Mouse (Mus musculus) cerebellum, adult 9-11 months (tissue): ENCODE measurements around the gene Gldn.

Experiments
- DNase-seq: peaks from one replicate; pipeline ENCODE4 v3.0.0; 2022

The Gldn gene

DNA sequence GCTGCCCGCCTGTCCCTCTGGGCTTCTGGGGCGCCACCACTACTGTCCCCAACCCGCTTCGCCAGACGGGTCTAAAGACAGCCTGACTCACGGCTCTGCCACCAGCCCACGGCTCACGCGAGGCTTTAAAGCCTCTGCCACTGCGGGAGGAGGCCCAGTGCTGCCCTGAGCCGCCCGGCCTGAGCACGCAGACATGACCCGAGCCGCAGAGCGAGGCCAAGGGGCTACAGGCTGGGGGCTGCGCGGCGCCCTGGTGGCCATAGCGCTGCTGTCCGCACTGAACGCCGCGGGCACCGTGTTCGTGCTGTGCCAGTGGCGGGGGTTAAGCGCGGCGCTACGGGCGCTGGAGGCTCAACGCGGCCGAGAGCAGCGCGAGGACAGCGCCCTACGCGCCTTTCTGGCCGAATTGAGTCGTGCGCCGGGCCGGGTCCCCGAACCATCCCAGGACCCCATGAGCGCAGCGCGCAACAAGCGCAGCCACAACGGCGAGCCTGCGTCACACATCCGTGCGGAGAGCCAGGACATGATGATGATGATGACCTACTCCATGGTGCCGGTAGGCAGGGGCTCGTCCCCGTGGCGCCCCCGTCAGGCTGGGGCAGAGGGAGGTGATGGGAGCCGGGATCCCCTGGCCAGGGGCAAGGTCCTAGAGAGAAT, at the start of gene Gldn:
Gene Gldn (plus strand): TSS at position 156 of the 657 bp plus-strand sequence.
- DNase-seq: no peak

DNA sequence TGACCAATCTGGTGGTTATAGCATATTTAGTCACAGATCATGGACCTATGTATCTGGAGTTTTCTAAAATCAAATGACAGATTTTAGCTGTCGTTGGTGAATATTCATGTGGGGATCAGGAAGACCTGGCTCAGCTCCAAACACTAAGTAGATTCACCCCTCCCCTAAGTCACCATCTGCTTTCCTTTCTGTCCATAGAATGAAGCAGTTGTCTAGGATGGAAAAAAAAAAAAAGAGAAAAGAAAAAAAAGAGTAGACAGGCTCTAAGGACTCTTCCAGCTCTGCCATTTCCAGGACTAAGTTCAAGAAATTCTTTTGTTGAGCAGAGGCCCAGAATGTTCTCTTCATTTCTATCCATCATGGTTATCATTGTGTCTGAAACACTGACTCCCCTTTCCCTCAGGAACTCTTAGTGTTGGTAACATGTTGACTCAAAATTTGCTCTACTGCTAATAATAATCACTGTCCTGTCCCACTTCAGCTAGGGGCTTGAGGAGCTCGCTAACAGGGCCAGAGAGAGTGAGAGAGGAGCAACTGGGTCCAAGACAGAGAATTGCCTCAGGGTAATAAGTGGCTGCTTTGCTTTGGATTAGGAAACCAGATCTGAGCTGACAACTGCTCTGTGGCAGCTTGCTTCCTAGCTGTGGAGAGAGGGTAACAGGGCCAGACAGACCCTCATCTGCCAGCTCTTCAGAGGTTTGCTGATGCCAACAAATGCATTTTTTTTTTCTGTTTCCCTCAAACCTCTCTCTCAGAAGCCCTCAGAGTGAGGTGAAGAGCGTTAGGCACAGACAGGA, 41.2 kb upstream of the Gldn start:
- DNase-seq: no peak

DNA sequence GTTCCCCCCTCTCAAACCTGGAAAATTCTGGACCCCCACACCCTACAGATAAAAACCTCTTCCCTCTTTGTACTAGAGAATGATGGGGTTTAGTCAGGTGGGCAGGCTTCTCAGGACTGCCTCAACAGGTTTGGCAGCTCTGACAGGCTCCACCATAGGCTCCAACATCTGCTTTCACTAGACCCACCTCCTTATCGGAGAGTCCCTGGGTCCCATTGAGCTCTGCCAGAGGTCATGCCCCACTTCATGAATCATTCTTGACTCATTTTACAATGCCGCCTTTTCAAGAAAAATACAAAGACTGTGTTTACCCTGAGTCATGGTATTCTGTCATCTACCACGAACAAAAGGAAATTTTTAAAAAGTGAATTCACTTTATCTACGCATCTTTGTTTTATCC, 21.5 kb upstream of the Gldn start:
- DNase-seq: no peak

DNA sequence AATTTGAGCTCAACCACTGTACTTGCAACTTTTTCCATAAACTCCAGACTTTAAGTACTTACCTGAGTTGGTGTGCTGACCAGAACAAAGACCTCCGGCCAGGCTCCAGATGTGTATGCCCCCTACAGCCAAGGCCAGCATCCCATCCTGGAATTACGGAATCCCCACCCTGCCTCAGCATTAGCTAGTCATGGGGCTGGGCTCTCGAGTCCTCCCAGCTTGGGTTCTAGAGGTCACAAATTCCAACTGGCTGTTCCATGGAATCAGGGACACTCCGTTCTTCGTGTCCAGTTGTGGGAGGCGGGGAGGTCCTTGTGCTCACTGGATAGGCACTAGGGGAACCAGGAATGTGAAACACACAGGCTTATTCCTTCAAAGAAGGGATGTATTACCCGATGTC, 18.3 kb upstream of the Gldn start, which contains the start of gene Cyp19a1:
Gene Cyp19a1 (minus strand): TSS at position 101 of the 400 bp plus-strand sequence.
- DNase-seq: no peak

DNA sequence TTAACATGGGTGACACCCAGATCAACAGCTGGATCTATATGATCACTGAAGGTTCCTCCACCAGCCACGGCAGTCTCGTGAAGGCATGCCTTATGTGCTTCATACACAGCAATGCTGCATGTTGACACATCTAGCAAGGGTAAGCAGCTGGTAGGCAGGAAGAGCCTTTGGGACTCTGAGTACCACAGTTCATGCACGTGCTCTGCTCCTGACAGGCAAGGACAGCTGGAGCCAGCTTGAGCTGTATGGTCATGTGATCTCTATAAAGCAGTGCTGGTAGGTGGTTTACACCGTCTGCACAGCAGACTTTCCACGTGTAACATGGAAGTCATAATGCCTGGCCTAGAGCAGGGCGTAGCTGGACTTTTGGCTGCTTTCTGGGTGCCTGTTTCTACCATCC, 16.3 kb upstream of the Gldn start:
- no peak for DNase-seq

DNA sequence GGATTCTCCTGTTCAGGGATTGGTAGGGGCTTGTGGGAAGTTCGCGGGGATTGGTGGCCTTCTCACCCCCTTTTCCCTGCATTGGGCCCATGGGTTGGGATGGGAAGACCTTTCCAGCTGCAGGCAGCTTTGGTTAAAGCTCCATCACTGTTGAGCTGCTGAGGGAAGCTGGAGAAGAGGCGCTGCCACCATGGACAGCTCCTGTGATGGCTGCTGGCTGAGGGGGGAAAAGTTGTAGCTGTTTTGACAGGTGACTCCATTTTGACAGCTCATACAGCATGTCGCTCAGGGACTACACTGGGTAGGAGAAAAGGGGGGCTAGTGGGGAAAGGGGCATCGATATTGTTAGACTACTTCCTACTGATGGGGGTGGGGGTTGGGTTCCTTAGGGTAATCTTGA, 15.4 kb upstream of the Gldn start:
- DNase-seq: no peak

DNA sequence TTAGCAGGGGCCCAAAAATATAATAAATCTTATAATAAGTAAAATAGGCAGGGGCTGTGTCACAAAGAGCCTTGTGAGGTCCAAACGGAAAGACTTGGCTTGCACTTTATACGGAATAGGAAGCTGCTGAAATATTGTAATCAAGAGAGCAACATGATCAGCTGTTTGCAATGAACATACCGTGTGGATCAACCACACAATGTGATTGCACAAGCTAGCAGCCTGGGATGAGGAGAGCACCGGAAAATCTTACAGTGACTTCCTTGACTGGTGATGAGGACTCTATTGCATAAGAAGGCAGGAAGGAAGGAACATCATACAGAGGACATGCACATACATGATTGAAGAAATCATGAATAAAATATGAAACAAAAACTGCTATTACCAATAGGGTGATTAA, 11.0 kb upstream of the Gldn start:
- DNase-seq: no peak

DNA sequence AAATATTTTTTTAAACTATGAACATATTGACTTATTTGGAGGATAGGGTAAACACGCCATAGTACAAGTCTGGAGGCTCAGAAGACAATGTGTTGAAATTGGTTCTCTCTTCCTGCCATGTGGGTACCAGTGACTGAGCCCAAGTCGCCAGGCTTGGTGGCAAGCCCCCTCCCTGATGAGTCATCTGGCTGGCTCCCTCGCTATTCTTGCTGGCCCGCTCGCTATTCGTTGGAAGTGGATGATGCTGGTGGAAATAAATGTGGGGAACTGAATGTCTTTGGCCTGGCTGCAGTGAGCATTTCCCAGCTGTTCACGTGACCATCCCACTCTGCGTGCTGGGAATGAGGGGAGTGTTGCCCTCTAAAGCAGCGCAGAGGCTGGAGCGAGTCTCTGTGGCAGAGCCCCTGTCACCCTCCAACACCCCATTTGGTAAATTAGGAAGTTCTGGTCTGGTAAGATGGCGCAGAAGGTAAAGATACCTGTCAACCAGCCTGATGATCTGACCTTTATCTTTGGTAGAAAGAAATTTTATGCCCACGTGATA, 7.2 kb upstream of the Gldn start:
- no peak for DNase-seq

DNA sequence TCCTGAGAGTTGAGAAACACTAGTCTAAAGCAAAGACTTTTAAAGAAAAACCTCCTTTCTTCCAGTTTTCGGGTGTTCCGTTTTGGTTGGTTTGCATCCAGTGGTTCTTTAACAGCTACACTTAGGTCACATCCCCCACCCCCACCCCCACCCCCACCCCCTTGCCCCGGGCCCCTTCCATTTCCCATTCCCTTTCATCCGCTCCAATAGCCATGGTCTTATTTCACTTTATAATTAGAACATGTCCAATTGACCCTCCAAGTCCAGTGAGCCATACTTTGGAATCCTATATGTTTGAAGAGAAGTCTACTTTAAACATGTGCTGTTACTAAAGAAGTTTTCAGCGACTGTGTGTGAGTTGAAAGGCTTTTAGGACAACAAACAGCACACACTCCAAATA, 1.5 kb downstream of the Gldn start:
- no peak for DNase-seq

DNA sequence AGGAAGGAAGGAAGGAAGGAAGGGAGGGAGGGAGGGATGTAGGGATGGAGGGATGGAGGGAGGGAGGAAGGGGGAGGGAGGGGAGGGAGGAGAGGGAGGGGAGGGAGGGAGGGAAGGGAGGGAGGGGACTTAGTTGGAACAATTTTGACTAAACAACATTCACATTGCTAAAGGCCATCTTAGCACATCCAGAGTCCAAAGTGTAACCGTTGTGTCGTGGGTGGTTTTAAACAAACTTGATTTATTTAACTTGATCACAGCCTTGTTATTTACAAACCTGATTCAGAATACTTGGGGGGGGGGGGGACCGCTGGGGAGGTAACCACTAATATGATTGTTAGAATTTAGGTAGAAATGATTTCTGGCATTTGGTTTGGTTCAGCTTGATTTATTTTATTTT, 13.1 kb downstream of the Gldn start:
- no peak for DNase-seq

DNA sequence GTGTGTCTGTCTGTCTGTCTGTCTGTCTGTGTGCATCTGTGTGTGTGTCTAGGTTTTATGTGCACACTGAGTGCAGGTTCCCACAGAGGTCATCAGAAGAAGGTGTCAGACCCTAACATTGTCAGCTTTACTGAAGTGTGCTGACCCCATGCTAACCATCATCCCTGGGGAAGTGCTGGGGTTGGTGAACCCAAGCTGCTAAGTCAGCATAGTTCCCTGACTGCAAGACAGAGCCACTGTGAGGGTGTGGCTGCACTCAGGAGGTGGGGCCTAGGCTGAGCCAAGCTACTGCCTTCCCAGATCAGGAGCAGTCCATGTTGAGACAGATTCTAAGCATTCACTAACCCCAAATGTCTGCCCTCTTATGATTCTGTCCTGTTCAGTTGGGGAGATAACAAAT, 13.5 kb downstream of the Gldn start:
- no peak for DNase-seq

DNA sequence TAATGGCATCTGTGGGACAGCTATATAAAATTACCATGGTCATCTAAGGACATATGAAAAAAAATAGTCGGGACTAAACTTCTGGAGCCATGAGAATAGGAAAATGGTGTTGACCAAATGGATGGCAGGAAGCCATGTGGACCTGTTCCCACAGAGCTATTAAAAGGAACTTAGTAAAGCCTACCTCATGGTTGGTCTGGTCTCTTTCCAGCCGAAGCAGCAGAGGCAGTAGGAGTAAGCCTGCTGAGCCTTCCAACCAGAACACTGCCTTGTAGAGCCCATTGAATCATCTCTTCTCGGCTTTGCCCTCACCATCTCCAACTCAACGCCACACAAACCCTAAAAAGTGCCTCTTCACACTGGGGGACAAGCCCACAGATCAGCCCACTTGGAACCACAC, 15.0 kb downstream of the Gldn start:
- DNase-seq: peak; percentile 4

DNA sequence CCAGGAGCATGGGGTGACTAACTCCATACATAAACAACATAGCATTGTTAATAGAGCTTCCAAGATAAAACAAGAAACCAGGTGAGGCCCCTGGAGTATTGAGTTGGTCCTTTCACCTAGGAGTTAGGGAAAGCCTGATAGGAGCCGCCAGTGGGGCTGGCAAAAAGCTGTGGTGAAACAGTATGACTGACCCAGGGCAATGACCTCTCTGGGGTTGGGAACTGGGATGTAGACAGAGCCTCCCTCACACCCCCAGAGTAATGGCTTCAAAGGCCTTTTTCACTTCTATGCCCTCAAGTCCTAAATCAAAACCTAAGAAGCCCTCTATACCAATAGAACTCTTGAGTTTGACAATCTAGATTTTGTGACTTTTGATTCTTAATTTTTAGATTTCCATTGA, 21.9 kb downstream of the Gldn start:
- no peak for DNase-seq

DNA sequence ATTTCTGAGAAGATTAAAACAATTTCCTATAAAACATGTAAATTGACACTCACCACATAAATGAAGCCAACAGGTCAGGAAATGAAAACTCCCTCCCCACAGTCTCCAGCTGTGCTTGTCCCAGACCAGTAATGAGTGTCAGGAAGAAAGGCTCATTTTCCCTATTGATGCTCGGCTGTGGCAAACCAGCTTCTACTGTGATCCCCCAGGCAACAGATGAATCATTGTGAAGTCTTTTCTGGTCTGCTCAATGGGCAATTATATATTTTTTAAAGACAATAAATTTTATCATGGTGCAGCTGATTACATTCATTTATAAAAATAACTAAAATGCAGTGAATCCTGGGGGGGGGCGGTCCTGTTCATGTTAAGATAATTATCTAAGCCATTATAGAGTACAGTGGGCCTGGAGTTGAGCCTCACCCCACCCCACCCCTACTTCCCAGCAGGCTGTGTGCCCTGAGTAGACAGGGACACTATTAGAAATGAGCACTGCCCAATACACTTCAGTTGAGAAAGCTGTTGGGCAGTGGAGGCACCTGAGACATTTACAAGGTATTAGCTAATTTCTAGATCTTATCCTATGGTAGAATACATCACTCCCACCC, 22.6 kb downstream of the Gldn start:
- DNase-seq: no peak

DNA sequence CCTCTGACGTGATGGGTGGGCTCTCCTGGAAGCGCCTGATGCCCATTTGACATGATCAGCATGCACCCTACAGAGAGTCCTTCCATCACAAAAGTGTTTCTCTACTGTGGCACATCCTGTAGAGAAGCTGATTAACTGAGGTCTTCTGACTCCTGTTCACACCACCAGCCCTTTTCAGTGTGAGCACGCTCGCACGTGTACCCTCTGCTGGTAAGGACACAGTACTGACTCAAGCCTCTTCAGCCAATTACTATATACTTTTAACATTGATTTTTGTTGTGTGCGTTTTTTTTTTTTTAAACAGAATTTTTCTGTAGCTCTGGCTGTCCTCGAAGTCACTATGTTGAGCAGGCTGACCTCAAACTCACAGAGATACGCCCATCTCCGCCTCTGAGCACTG, 30.1 kb downstream of the Gldn start:
- DNase-seq: no peak

DNA sequence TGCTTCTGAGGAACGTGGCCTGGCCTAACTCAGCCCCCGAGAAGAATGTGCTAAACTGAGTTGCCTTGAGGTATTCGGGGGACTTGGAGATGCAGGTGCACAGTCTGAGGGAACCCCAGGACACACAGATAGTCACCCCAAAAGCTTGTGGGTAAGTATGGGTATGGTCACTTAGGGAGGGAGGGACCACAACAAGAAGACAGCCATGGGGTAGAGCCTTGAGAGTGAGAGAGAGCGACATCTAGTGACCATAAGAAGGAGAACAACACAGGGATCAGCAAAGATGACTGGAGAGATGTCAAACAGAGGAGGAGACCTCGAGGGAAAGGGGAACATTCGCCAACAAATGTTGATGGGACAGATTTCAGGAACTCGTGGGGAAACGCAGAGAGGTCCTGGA, 37.2 kb downstream of the Gldn start:
- DNase-seq: no peak

DNA sequence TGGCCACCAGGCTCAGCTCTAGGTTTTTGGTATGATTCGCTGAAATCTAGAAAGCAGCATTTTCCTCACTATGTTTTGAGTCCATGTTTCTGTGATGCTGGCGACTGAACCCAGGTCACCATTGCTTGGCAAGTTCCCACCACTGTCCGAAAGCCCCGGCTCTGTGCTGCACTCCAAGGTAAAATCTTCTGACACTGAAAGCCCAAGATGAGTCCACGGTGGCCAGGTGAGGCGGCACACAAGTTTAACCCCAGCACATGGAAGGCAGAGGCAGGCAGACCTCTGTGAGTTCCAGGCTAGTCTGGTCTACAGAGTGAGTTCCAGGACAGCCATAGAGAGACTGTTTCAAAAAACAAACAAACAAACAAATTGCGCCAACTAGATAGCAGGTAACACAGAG, 42.9 kb downstream of the Gldn start:
- no peak for DNase-seq

DNA sequence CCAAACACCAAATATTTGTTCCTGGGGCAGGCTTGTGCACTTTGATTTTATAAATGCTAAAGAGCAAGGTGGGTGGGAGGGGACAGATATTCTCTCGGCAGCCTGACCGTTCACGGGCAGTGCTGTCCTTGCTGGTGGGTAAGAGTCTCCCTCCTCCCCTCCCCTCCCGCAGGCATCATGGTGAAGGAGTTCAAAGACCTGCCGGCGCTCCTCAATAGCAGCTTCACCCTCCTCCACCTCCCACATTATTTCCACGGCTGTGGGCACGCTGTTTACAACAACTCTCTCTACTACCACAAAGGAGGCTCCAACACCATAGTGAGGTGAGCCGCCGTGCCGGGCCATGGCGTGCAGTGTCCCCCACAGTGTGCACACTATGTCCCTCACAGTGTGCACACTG, 49.3 kb downstream of the Gldn start:
- DNase-seq: no peak

DNA sequence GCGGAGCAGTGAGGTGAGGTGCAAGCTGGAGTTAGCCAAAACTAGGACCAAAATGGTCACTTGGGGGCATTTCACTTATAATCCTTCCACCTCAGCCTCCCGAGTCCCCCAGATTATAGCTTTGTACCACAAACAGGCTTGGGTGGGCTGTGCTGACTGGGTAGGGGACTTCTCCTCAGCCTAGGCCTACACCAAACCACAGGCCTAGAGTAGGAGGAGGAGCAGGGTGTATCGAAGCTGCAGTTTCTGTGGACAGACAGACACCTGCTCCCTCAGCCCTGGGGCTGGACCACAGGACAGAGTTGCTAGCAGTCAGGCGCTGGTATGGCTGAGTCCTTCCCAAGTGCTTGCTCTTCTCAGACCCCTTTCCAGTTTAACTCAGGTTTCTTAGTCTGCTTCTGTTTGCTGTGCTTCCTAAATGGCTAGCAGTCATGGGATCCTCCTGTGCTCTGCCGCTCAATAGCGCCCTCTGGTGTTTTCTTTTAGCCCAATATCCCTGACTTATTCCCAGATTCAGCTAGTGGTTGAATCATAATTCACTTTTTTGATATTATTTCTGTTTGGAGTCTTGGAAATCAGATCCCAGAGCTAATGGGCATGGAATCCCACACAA, 50.4 kb downstream of the Gldn start:
- DNase-seq: peak; percentile 23

DNA sequence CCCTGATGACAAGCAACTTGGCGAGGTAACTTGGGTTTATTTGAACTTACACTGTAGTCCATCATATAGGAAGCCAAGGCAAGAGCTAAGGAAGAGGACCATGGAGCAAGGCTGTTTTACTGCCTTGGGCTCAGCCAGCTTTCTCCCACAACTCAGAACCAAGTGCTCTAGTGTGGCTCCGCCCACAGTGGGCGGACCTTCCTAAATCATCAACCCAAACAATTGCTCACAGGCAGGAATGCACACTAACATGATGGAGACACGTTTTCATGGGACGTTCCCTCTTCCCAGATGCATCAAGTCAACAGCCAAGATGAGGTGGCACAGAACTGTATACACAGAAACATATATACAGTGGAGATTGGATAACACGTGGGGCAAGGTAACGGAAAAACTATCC, 55.7 kb downstream of the Gldn start:
- DNase-seq: no peak

DNA sequence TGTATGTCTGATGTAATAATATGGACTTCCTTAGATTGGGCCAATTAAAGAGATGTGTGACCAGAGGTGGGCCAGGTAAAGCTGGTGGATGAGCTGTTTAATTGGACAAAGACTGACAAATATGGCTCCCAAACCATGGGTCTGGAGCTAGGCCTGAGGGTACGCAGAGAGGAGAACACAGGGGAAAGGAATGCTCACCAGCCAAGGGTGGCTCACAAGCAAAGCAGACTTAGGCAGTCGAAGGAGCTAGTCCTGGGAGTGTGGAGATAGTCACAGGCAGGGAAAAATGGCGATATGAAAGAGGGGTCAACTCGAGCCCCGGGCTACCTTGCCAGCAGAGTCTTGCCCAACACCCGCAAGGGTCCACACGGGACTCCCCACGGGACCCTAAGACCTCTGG, 70.5 kb downstream of the Gldn start:
- DNase-seq: no peak
